Comparison of ENCODE assay signal across 17 mouse cellular contexts in genomic region chr7:75649966-75650365, GRCm38 (mm10).
A peak's percentile ranks its signal among the peaks of the same experiment; 100 is the strongest.
DNase-seq lines count a peak whose midpoint lies in the region; ATAC-seq and TF ChIP-seq lines count a peak whose summit lies in the region.
"Had no signal": no experiment of that assay in that cellular context is flagged by ENCODE, and none has a peak within 500 bp of the region (broad histone marks: within the 10 kb centered on the region; RNA-seq: fewer than 3 reads in every experiment).

No protein-coding gene starts in this region.

- H3K9ac ChIP-seq in forebrain, embryonic 16.5 days (replicated peaks; ENCODE audit: low read depth, low read length) = no peak overlapping the region
- no peak overlapping the region for H3K9ac ChIP-seq in kidney, embryonic 16.5 days (replicated peaks; ENCODE audit: low read length)
- no peak overlapping the region for H3K9ac ChIP-seq in forebrain, postnatal 0 days
- H3K9ac ChIP-seq: heart, embryonic 15.5 days; hindbrain, embryonic 12.5 days; liver, embryonic 13.5 days; midbrain, embryonic 12.5 days had no signal

- H3K4me3 ChIP-seq in spleen, adult 2 months (ENCODE audit: extremely low read depth, insufficient read depth, insufficient read length) = no peak overlapping the region
- no peak overlapping the region for H3K4me3 ChIP-seq in embryonic facial prominence, embryonic 10.5 days
- H3K4me3 ChIP-seq in forebrain, embryonic 16.5 days (replicated peaks; ENCODE audit: low read length) = no peak overlapping the region
- no peak overlapping the region for H3K4me3 ChIP-seq in kidney, embryonic 16.5 days (ENCODE audit: low read length)
- no peak overlapping the region for H3K4me3 ChIP-seq in forebrain, postnatal 0 days (ENCODE audit: low read depth, low read length)
- H3K4me3 ChIP-seq: heart, embryonic 15.5 days; hindbrain, embryonic 12.5 days; limb, embryonic 10.5 days; liver, embryonic 13.5 days; midbrain, embryonic 12.5 days had no signal

- peaks cover 17% of the 10 kb centered on the region for H3K4me1 ChIP-seq in spleen, adult 2 months (ENCODE audit: control insufficient read depth, insufficient read depth, insufficient read length)
- H3K4me1 ChIP-seq in embryonic facial prominence, embryonic 10.5 days = peaks cover 22% of the 10 kb centered on the region
- peaks cover 4% of the 10 kb centered on the region; the same call in 1 of the 2 replicates for H3K4me1 ChIP-seq in forebrain, embryonic 16.5 days (replicated peaks; ENCODE audit: control insufficient read depth, insufficient read depth, low read length)
- H3K4me1 ChIP-seq in kidney, embryonic 16.5 days (ENCODE audit: insufficient read depth, low read length) = peaks cover 11% of the 10 kb centered on the region
- no peaks in the 10 kb centered on the region for H3K4me1 ChIP-seq in forebrain, postnatal 0 days (ENCODE audit: insufficient read depth)
- H3K4me1 ChIP-seq: hindbrain, embryonic 12.5 days; midbrain, embryonic 12.5 days had no signal

- no peak for TF ChIP-seq CTCF in spleen, adult 2 months (IDR thresholded peaks at IDR 0.05; ENCODE audit: extremely low read depth, insufficient read depth, insufficient read length, insufficient replicate concordance)
- no peak for TF ChIP-seq CTCF in forebrain, postnatal 0 days (IDR thresholded peaks at IDR 0.05; ENCODE audit: low read depth)

- WGBS in spleen, adult 2 months = 6% methylated on average over 1 of the region's 1 CpGs
- WGBS in embryonic facial prominence, embryonic 10.5 days = 58% methylated on average over 1 of the region's 1 CpGs
- WGBS in forebrain, embryonic 16.5 days = 82% methylated on average over 1 of the region's 1 CpGs
- 54% methylated on average over 1 of the region's 1 CpGs for WGBS in kidney, embryonic 16.5 days
- WGBS in forebrain, postnatal 0 days = 95% methylated on average over 1 of the region's 1 CpGs

- TF ChIP-seq POLR2A in spleen, adult 2 months (IDR thresholded peaks at IDR 0.05; ENCODE audit: low read depth, low read length) = no peak

- no peaks in the 10 kb centered on the region for H3K27me3 ChIP-seq in spleen, adult 2 months (ENCODE audit: control insufficient read depth, insufficient read depth, low read length)
- no peaks in the 10 kb centered on the region for H3K27me3 ChIP-seq in embryonic facial prominence, embryonic 10.5 days (replicated peaks; ENCODE audit: low read depth, poor library complexity, severe bottlenecking)
- H3K27me3 ChIP-seq in splenic B cell, adult 2 months (ENCODE audit: control insufficient read depth, insufficient read depth, low read length, poor library complexity, severe bottlenecking) = no peaks in the 10 kb centered on the region
- H3K27me3 ChIP-seq in forebrain, embryonic 16.5 days (replicated peaks; ENCODE audit: control insufficient read depth, insufficient read depth, low read length) = no peaks in the 10 kb centered on the region
- H3K27me3 ChIP-seq in kidney, embryonic 16.5 days (ENCODE audit: insufficient read depth, low read length) = no peaks in the 10 kb centered on the region
- no peaks in the 10 kb centered on the region for H3K27me3 ChIP-seq in forebrain, postnatal 0 days (ENCODE audit: insufficient read depth, low read length)
- H3K27me3 ChIP-seq: CH12.LX; heart, embryonic 15.5 days; hindbrain, embryonic 12.5 days; liver, embryonic 13.5 days; midbrain, embryonic 12.5 days had no signal

- peak overlapping the region; percentile 35; the same call in 1 of the 2 replicates for H3K27ac ChIP-seq in spleen, adult 2 months (ENCODE audit: insufficient read depth, low read length)
- H3K27ac ChIP-seq in embryonic facial prominence, embryonic 10.5 days (replicated peaks) = no peak overlapping the region
- H3K27ac ChIP-seq in forebrain, embryonic 16.5 days (ENCODE audit: low read length) = no peak overlapping the region
- H3K27ac ChIP-seq in kidney, embryonic 16.5 days (ENCODE audit: low read length) = no peak overlapping the region
- no peak overlapping the region for H3K27ac ChIP-seq in forebrain, postnatal 0 days (ENCODE audit: low read depth, low read length)
- H3K27ac ChIP-seq: heart, embryonic 15.5 days; hindbrain, embryonic 12.5 days; limb, embryonic 10.5 days; liver, embryonic 13.5 days; midbrain, embryonic 12.5 days had no signal

- no peak overlapping the region for H3K4me2 ChIP-seq in forebrain, embryonic 16.5 days (ENCODE audit: low read length)
- no peak overlapping the region for H3K4me2 ChIP-seq in kidney, embryonic 16.5 days (replicated peaks; ENCODE audit: low read depth, low read length)
- H3K4me2 ChIP-seq in forebrain, postnatal 0 days (ENCODE audit: low read depth) = no peak overlapping the region
- H3K4me2 ChIP-seq: heart, embryonic 15.5 days; hindbrain, embryonic 12.5 days; liver, embryonic 13.5 days; midbrain, embryonic 12.5 days had no signal

- H3K36me3 ChIP-seq in spleen, adult 2 months (ENCODE audit: control insufficient read depth, insufficient read depth, low read length) = no peaks in the 10 kb centered on the region; the same call in 1 of the 2 replicates
- no peaks in the 10 kb centered on the region for H3K36me3 ChIP-seq in embryonic facial prominence, embryonic 10.5 days (replicated peaks)
- 0 out of 2 replicates have a peak, but pooled peaks cover 2% of the 10 kb centered on the region for H3K36me3 ChIP-seq in splenic B cell, adult 2 months (ENCODE audit: control insufficient read depth, insufficient read depth, low read length, poor library complexity, severe bottlenecking)
- no peaks in the 10 kb centered on the region for H3K36me3 ChIP-seq in forebrain, embryonic 16.5 days (ENCODE audit: control insufficient read depth, insufficient read depth)
- H3K36me3 ChIP-seq in kidney, embryonic 16.5 days (ENCODE audit: insufficient read depth, low read length) = 0 out of 2 replicates have a peak, but pooled peaks cover 3% of the 10 kb centered on the region
- H3K36me3 ChIP-seq in forebrain, postnatal 0 days (ENCODE audit: insufficient read depth) = no peaks in the 10 kb centered on the region
- H3K36me3 ChIP-seq: heart, embryonic 15.5 days; hindbrain, embryonic 12.5 days; limb, embryonic 10.5 days; midbrain, embryonic 12.5 days had no signal

- no peaks in the 10 kb centered on the region for H3K9me3 ChIP-seq in embryonic facial prominence, embryonic 10.5 days
- H3K9me3 ChIP-seq in forebrain, embryonic 16.5 days (ENCODE audit: control insufficient read depth, low read length) = no peaks in the 10 kb centered on the region
- no peaks in the 10 kb centered on the region for H3K9me3 ChIP-seq in kidney, embryonic 16.5 days (ENCODE audit: low read length)
- H3K9me3 ChIP-seq in forebrain, postnatal 0 days (ENCODE audit: low read length) = no peaks in the 10 kb centered on the region
- H3K9me3 ChIP-seq: heart, embryonic 15.5 days; hindbrain, embryonic 12.5 days; limb, embryonic 10.5 days; liver, embryonic 13.5 days; midbrain, embryonic 12.5 days had no signal

- DNase-seq in spleen, adult 2 months (ENCODE audit: low read depth in 1 of 2, low spot score in 2 of 2) = no peak
- DNase-seq in spleen, adult 12 weeks (ENCODE audit: low spot score) = no peak
- DNase-seq in embryonic facial prominence, embryonic 10.5 days (ENCODE audit: low spot score) = peak; percentile 14
- DNase-seq in splenic B cell, adult 2 months (ENCODE audit: low read depth, low spot score) = peak; percentile 54
- DNase-seq in forebrain, postnatal 0 days = no peak
- DNase-seq: kidney, adult 11 months; liver, embryonic 13.5 days; right cerebral cortex, postnatal 14 days had no signal

- ATAC-seq in inflammation-experienced regulatory T-cells, adult 6 months = peak; percentile 85
- no peak for ATAC-seq in forebrain, embryonic 16.5 days
- no peak for ATAC-seq in kidney, embryonic 16.5 days (ENCODE audit: low FRiP score, low TSS enrichment)
- ATAC-seq in forebrain, postnatal 0 days = no peak
- ATAC-seq: lung, postnatal 0 days had no signal

Comparison
In these comparisons a context has a peak if more than half of its experiments do, and no peak if none do; other contexts are left out.
1. DNase-seq: peak in embryonic facial prominence, embryonic 10.5 days (single experiment) and splenic B cell, adult 2 months (single experiment); none in spleen, adult 2 months (0 of 2), spleen, adult 12 weeks (single experiment) and forebrain, postnatal 0 days (single experiment).